Mouse (Mus musculus) CH12.LX (cell line): Measurements from ENCODE around the gene Nprl3. TPM values are rescaled to one million over a fixed set of nuclear protein-coding genes. Genes with fewer than 3 reads are reported as not detected.

Source experiments
- DNase-seq: peaks from one replicate; pipeline ENCODE4 v3.0.0-alpha.2; 2013; ENCODE audit errors: extremely low read depth
- H3K27ac ChIP-seq: 2 replicates; pipeline ENCODE4 v1.5.1; 2012; ENCODE audit warnings: low read depth, mild to moderate bottlenecking, control low read depth, moderate library complexity; ENCODE audit not compliant: insufficient read depth
- H3K27me3 ChIP-seq: replicated peaks from 2 replicates; pipeline ENCODE3; 2012; ENCODE audit warnings: inconsistent platforms
- H3K36me3 ChIP-seq, 2 experiments: replicated peaks in 1 of 2; 2 replicates each; pipeline versions ENCODE3 to v1.6.1; 2012; ENCODE audit warnings: inconsistent platforms in 1 of 2, low read length in 1 of 2, mild to moderate bottlenecking in 1 of 2, mixed read lengths in 1 of 2, moderate library complexity in 1 of 2; ENCODE audit not compliant: control insufficient read depth in 1 of 2, insufficient read depth in 1 of 2
- H3K4me1 ChIP-seq, 2 experiments: 2 replicates each; pipeline ENCODE4 v1.6.1; 2012; ENCODE audit warnings: inconsistent platforms in 1 of 2, moderate library complexity in 1 of 2; ENCODE audit not compliant: insufficient read depth in 2 of 2, control insufficient read depth in 1 of 2
- H3K4me2 ChIP-seq: 2 replicates; pipeline ENCODE4 v1.6.1; 2012; ENCODE audit warnings: low read depth, mild to moderate bottlenecking, control low read depth; ENCODE audit not compliant: poor library complexity, insufficient read depth, severe bottlenecking
- H3K4me3 ChIP-seq, 3 experiments: fragments of 150-350 bp in 1 of 3; sonication (generic) in 1 of 3; replicated peaks in 1 of 3; 2 replicates each; pipeline versions ENCODE3 to v1.5.1; 2011 to 2012; ENCODE audit warnings: low read depth in 2 of 3, low read length in 2 of 3, mild to moderate bottlenecking in 2 of 3, moderate library complexity in 2 of 3, control low read depth in 1 of 3, improper control_type of control experiment in 1 of 3, inconsistent platforms in 1 of 3, mixed read lengths in 1 of 3; ENCODE audit not compliant: poor library complexity in 1 of 3
- H3K79me2 ChIP-seq: replicated peaks from 2 replicates; pipeline ENCODE4 v1.6.1; 2012; ENCODE audit warnings: mild to moderate bottlenecking, moderate library complexity; ENCODE audit not compliant: control insufficient read depth, poor library complexity, insufficient read depth, severe bottlenecking; ENCODE audit errors: extremely low read depth
- H3K9ac ChIP-seq: 2 replicates; pipeline ENCODE4 v1.6.1; 2012; ENCODE audit warnings: low read depth, mild to moderate bottlenecking, control low read depth, moderate library complexity; ENCODE audit not compliant: insufficient read depth
- H3K9me3 ChIP-seq: replicated peaks from 2 replicates; pipeline ENCODE3; 2012; ENCODE audit warnings: low read length, inconsistent platforms, mixed read lengths
- E2F4 ChIP-seq: IDR thresholded peaks from 2 replicates; pipeline ENCODE4 v1.6.1; 2011; ENCODE audit warnings: low read depth, low read length, improper control_type of control experiment; ENCODE audit not compliant: insufficient replicate concordance
- ELF1 ChIP-seq: IDR thresholded peaks from 2 replicates; pipeline ENCODE4 v1.6.1; 2014; ENCODE audit warnings: low read depth, mild to moderate bottlenecking, inconsistent platforms, low read length, improper control_type of control experiment
- EP300 ChIP-seq: IDR thresholded peaks from 2 replicates; pipeline ENCODE4 v1.6.1; 2011; ENCODE audit warnings: low read length, improper control_type of control experiment
- GABPA ChIP-seq: IDR thresholded peaks from 2 replicates; pipeline ENCODE4 v1.6.1; 2012; ENCODE audit warnings: low read depth, low read length, improper control_type of control experiment, inconsistent platforms; ENCODE audit not compliant: insufficient replicate concordance
- MAFK ChIP-seq: IDR thresholded peaks from 2 replicates; pipeline ENCODE4 v1.6.1; 2011; ENCODE audit warnings: low read length, improper control_type of control experiment; ENCODE audit not compliant: insufficient replicate concordance
- MEF2A ChIP-seq: IDR thresholded peaks from 2 replicates; pipeline ENCODE4 v1.6.1; 2014; ENCODE audit warnings: low read depth, mild to moderate bottlenecking, inconsistent platforms, low read length, improper control_type of control experiment, borderline replicate concordance
- MXI1 ChIP-seq: IDR thresholded peaks from 2 replicates; pipeline ENCODE4 v1.6.1; 2011; ENCODE audit warnings: mild to moderate bottlenecking, low read depth, low read length, improper control_type of control experiment
- MYC ChIP-seq: IDR thresholded peaks from 2 replicates; pipeline ENCODE4 v1.6.1; 2011; ENCODE audit warnings: low read depth, mild to moderate bottlenecking, improper control_type of control experiment, low read length
- PAX5 ChIP-seq: IDR thresholded peaks from 2 replicates; pipeline ENCODE4 v1.6.1; 2012; ENCODE audit warnings: low read length, inconsistent platforms, mixed read lengths
- POLR2A ChIP-seq: IDR thresholded peaks from 2 replicates; pipeline ENCODE4 v1.6.1; 2011; ENCODE audit warnings: low read depth, mild to moderate bottlenecking, improper control_type of control experiment, low read length
- POLR2AphosphoS2 ChIP-seq: IDR thresholded peaks from 2 replicates; pipeline ENCODE4 v1.6.1; 2011; ENCODE audit warnings: low read depth, low read length, improper control_type of control experiment
- RAD21 ChIP-seq: IDR thresholded peaks from 2 replicates; pipeline ENCODE4 v1.6.1; 2011; ENCODE audit warnings: low read depth, mild to moderate bottlenecking, low read length, improper control_type of control experiment, moderate library complexity
- SIN3A ChIP-seq: IDR thresholded peaks from 2 replicates; pipeline ENCODE4 v1.6.1; 2012; ENCODE audit warnings: low read length, improper control_type of control experiment, inconsistent platforms
- SMC3 ChIP-seq: IDR thresholded peaks from 2 replicates; pipeline ENCODE4 v1.6.1; 2011; ENCODE audit warnings: low read depth, low read length, improper control_type of control experiment
- UBTF ChIP-seq: IDR thresholded peaks from 2 replicates; pipeline ENCODE4 v1.6.1; 2012; ENCODE audit warnings: low read depth, mild to moderate bottlenecking, inconsistent platforms, low read length, improper control_type of control experiment, moderate library complexity
- USF1 ChIP-seq: IDR thresholded peaks from 2 replicates; pipeline ENCODE4 v1.6.1; 2014; ENCODE audit warnings: low read depth, mild to moderate bottlenecking, inconsistent platforms, low read length, improper control_type of control experiment
- USF2 ChIP-seq: conservative IDR thresholded peaks from 2 replicates; pipeline ENCODE4 v1.6.1; 2011; ENCODE audit warnings: low read depth, low read length, improper control_type of control experiment
- ZNF384 ChIP-seq: IDR thresholded peaks from 2 replicates; pipeline ENCODE4 v1.6.1; 2012; ENCODE audit warnings: low read depth, low read length, improper control_type of control experiment, inconsistent platforms
- dilution Hi-C: fragments of 300-500 bp; cut with MboI; formaldehyde crosslinking; loops from 2 replicates; pipeline ENCODE4 v1.14.3; 2020; ENCODE audit warnings: low sequenced_read_pairs; ENCODE audit not compliant: extremely low pct_unique_long_range_greater_than_20kb, extremely low pct_ligation_motif_present
- in situ Hi-C: fragments of 300-500 bp; cut with MboI; formaldehyde crosslinking; loops from 3 replicates; pipeline ENCODE4 v1.14.3; 2019; ENCODE audit warnings: low sequenced_read_pairs, low pct_ligation_motif_present, low pct_unique_long_range_greater_than_20kb, mixed read lengths
- polyA plus RNA-seq: library from polyadenylated mRNA; unstranded; fragments of >175 nt; gene quantifications from 2 replicates; pipeline ENCODE4 v1.2.1, GENCODE M21; 2012; ENCODE audit warnings: low read depth; ENCODE audit not compliant: insufficient read length
- total RNA-seq, 2 experiments: library from RNA; depleted of rRNA; stranded (reverse); fragments of 300-350 nt in 1 of 2; fragments of >200 nt in 1 of 2; gene quantifications; 2 replicates each; pipeline ENCODE4 v1.2.3; 2012 to 2014

The Nprl3 gene
- total and polyA plus RNA-seq, 3 experiments, result 47.9 to 79.8 (median 51.7) TPM

- Histone ChIP-seq H3K9me3 (no peaks in the 10 kb centered on the region), H3K4me1 (peaks cover 4 to 16% of the 10 kb centered on the region in 2 experiments; a peak in 2 of 4 replicates), H3K27ac (no peak overlapping the region), H3K79me2 (no peaks in the 10 kb centered on the region), H3K4me3 (no peak overlapping the region), H3K4me2 (no peak overlapping the region), H3K9ac (no peak overlapping the region), H3K27me3 (peaks cover 15% of the 10 kb centered on the region), H3K36me3 (no peaks in the 10 kb centered on the region)
- dilution Hi-C loops, result no loop called here
- DNase-seq, result no peak
- TF ChIP-seq POLR2AphosphoS2, result no peak
- no peak for TF ChIP-seq SMC3
- TF ChIP-seq POLR2A, result no peak
- TF ChIP-seq MXI1, result no peak
- TF ChIP-seq RAD21, result no peak
- in situ Hi-C loops, result no loop called here
Measured at GRCm38 (mm10) chr11:32280646-32281045, 13.1 kb upstream of the Nprl3 start.

GRCm38 (mm10) chr11:32278458-32278957 is 11.0 kb upstream of the Nprl3 start:
- TF ChIP-seq ELF1 (no peak), SIN3A (no peak), E2F4 (no peak), PAX5 (no peak), SMC3 (no peak), MYC (no peak), POLR2AphosphoS2 (no peak)
- H3K4me3 ChIP-seq, result no peak overlapping the region
- H3K4me2 ChIP-seq, result no peak overlapping the region
- H3K9ac ChIP-seq, result no peak overlapping the region
- H3K36me3 ChIP-seq, result no peaks in the 10 kb centered on the region
- peaks cover 16% of the 10 kb centered on the region for H3K27me3 ChIP-seq
- H3K4me1 ChIP-seq, result peaks cover 4 to 16% of the 10 kb centered on the region in 2 experiments; a peak in 2 of 4 replicates
- no peaks in the 10 kb centered on the region for H3K9me3 ChIP-seq
- in situ Hi-C loops (no loop called here), dilution Hi-C loops (no loop called here)
- no peak for DNase-seq
- no peak overlapping the region for H3K27ac ChIP-seq
- H3K79me2 ChIP-seq, result no peaks in the 10 kb centered on the region

- H3K4me3 ChIP-seq, result no peak overlapping the region
- no peaks in the 10 kb centered on the region for H3K9me3 ChIP-seq
- peaks cover 16% of the 10 kb centered on the region for H3K27me3 ChIP-seq
- peaks cover 4 to 13% of the 10 kb centered on the region in 2 experiments; a peak in 2 of 4 replicates for H3K4me1 ChIP-seq
- H3K9ac ChIP-seq, result no peak overlapping the region
- no peak for TF ChIP-seq POLR2A
- TF ChIP-seq EP300, result no peak
- TF ChIP-seq UBTF, result no peak
- TF ChIP-seq ZNF384, result no peak
- no peak for TF ChIP-seq MAFK
- no peak for TF ChIP-seq USF2
- no peak for TF ChIP-seq USF1
- no peak for TF ChIP-seq SMC3
- TF ChIP-seq GABPA, result no peak
- TF ChIP-seq MXI1, result no peak
- TF ChIP-seq MEF2A, result no peak
- no peak overlapping the region for H3K27ac ChIP-seq
- dilution Hi-C loops, result no loop called here
- in situ Hi-C loops, result no loop called here
- DNase-seq, result no peak
- no peaks in the 10 kb centered on the region for H3K79me2 ChIP-seq
- no peak overlapping the region for H3K4me2 ChIP-seq
- no peaks in the 10 kb centered on the region for H3K36me3 ChIP-seq
Measured at GRCm38 (mm10) chr11:32277736-32278457, 10.4 kb upstream of the Nprl3 start.
